Mouse (Mus musculus) erythroblast, embryonic 14.5 days (primary cell): Measurements from ENCODE around the gene Ghsr. TPM values are rescaled to one million over a fixed set of nuclear protein-coding genes. Genes with fewer than 3 reads are reported as not detected.

Source experiments
- H3K27me3 ChIP-seq: 2 replicates; pipeline ENCODE4 v1.6.1; 2012; ENCODE audit warnings: inconsistent platforms; ENCODE audit not compliant: control insufficient read depth
- H3K36me3 ChIP-seq: 2 replicates; pipeline ENCODE4 v1.6.1; 2012; ENCODE audit warnings: mild to moderate bottlenecking, inconsistent platforms; ENCODE audit not compliant: control insufficient read depth
- H3K4me1 ChIP-seq: 2 replicates; pipeline ENCODE4 v1.6.1; 2012; ENCODE audit warnings: inconsistent platforms; ENCODE audit not compliant: control insufficient read depth
- H3K4me3 ChIP-seq: replicated peaks from 2 replicates; pipeline ENCODE3; 2012; ENCODE audit warnings: moderate library complexity, mild to moderate bottlenecking, inconsistent platforms
- H3K9me3 ChIP-seq: 2 replicates; pipeline ENCODE4 v1.6.1; 2012; ENCODE audit warnings: low read length, inconsistent platforms, mixed read lengths; ENCODE audit not compliant: control insufficient read depth
- GATA1 ChIP-seq: IDR thresholded peaks from 2 replicates; pipeline ENCODE4 v1.6.1; 2012; ENCODE audit warnings: low read length, inconsistent platforms, mixed read lengths
- TAL1 ChIP-seq: IDR thresholded peaks from 3 replicates; pipeline ENCODE4 v1.6.1; 2012; ENCODE audit warnings: low read length, inconsistent platforms, mixed read lengths
- polyA plus RNA-seq: library from polyadenylated mRNA; stranded (reverse); fragments of >175 nt; gene quantifications from 2 replicates; pipeline ENCODE4 v1.2.3, GENCODE M21; 2012

The Ghsr gene
- polyA plus RNA-seq, 1 experiment: 0.01 TPM

- no peaks in the 10 kb centered on the region for H3K4me1 ChIP-seq
- no peaks in the 10 kb centered on the region for H3K9me3 ChIP-seq
- H3K36me3 ChIP-seq: no peaks in the 10 kb centered on the region
- no peak for TF ChIP-seq GATA1
- no peak for TF ChIP-seq TAL1
- no peaks in the 10 kb centered on the region for H3K27me3 ChIP-seq
- no peak overlapping the region for H3K4me3 ChIP-seq
Measured at GRCm38 (mm10) chr3:27348462-27348861, 22.7 kb upstream of the Ghsr start.

GRCm38 (mm10) chr3:27351105-27351504 is 20.0 kb upstream of the Ghsr start:
- H3K27me3 ChIP-seq: no peaks in the 10 kb centered on the region
- H3K4me3 ChIP-seq: no peak overlapping the region
- TF ChIP-seq GATA1 (no peak), TAL1 (no peak)
- no peaks in the 10 kb centered on the region for H3K9me3 ChIP-seq
- no peaks in the 10 kb centered on the region for H3K4me1 ChIP-seq
- H3K36me3 ChIP-seq: no peaks in the 10 kb centered on the region

GRCm38 (mm10) chr3:27359100-27359720 is 11.9 kb upstream of the Ghsr start:
- Histone ChIP-seq H3K4me1 (no peaks in the 10 kb centered on the region), H3K4me3 (no peak overlapping the region), H3K9me3 (no peaks in the 10 kb centered on the region), H3K27me3 (no peaks in the 10 kb centered on the region), H3K36me3 (no peaks in the 10 kb centered on the region)
- TF ChIP-seq GATA1 (no peak), TAL1 (no peak)

GRCm38 (mm10) chr3:27370125-27370524 is 1.0 kb upstream of the Ghsr start:
- Histone ChIP-seq H3K27me3 (peaks cover 33% of the 10 kb centered on the region), H3K36me3 (no peaks in the 10 kb centered on the region)

GRCm38 (mm10) chr3:27370582-27371275 is 422 bp upstream of the Ghsr start:
- no peaks in the 10 kb centered on the region for H3K36me3 ChIP-seq
- TF ChIP-seq TAL1 (no peak), GATA1 (no peak)
- H3K27me3 ChIP-seq: peaks cover 33% of the 10 kb centered on the region
- H3K4me1 ChIP-seq: no peaks in the 10 kb centered on the region
- no peak overlapping the region for H3K4me3 ChIP-seq
- H3K9me3 ChIP-seq: no peaks in the 10 kb centered on the region

More at GRCm38 (mm10) chr3:27370125-27370524, 1.0 kb upstream of the Ghsr start:
- Histone ChIP-seq H3K4me1 (no peaks in the 10 kb centered on the region), H3K4me3 (no peak overlapping the region), H3K9me3 (no peaks in the 10 kb centered on the region)
- no peak for TF ChIP-seq GATA1
- no peak for TF ChIP-seq TAL1

GRCm38 (mm10) chr3:27371725-27372650 is 837 bp downstream of the Ghsr start:
- H3K27me3 ChIP-seq: peaks cover 33% of the 10 kb centered on the region
- H3K4me1 ChIP-seq: no peaks in the 10 kb centered on the region
- H3K9me3 ChIP-seq: no peaks in the 10 kb centered on the region
- no peaks in the 10 kb centered on the region for H3K36me3 ChIP-seq
- TF ChIP-seq GATA1 (no peak), TAL1 (no peak)
- no peak overlapping the region for H3K4me3 ChIP-seq

- Histone ChIP-seq H3K4me1 (no peaks in the 10 kb centered on the region), H3K4me3 (no peak overlapping the region), H3K9me3 (no peaks in the 10 kb centered on the region), H3K36me3 (no peaks in the 10 kb centered on the region), H3K27me3 (peaks cover 33% of the 10 kb centered on the region)
- TF ChIP-seq GATA1: no peak
- no peak for TF ChIP-seq TAL1
Measured at GRCm38 (mm10) chr3:27374396-27374795, 3.2 kb downstream of the Ghsr start.

- TF ChIP-seq GATA1 (no peak), TAL1 (no peak)
- no peak overlapping the region for H3K4me3 ChIP-seq
- no peaks in the 10 kb centered on the region for H3K36me3 ChIP-seq
- peaks cover 5% of the 10 kb centered on the region; the same call in 1 of the 2 replicates for H3K27me3 ChIP-seq
- H3K4me1 ChIP-seq: no peaks in the 10 kb centered on the region
- H3K9me3 ChIP-seq: no peaks in the 10 kb centered on the region
Measured at GRCm38 (mm10) chr3:27377935-27378334, 6.8 kb downstream of the Ghsr start.

- Histone ChIP-seq H3K4me1 (no peaks in the 10 kb centered on the region), H3K4me3 (no peak overlapping the region), H3K27me3 (no peaks in the 10 kb centered on the region), H3K9me3 (no peaks in the 10 kb centered on the region), H3K36me3 (no peaks in the 10 kb centered on the region)
- TF ChIP-seq GATA1 (no peak), TAL1 (no peak)
Measured at GRCm38 (mm10) chr3:27384836-27385235, 13.7 kb downstream of the Ghsr start.
